Mouse (Mus musculus) kidney, embryonic 16.5 days (tissue): ENCODE results near the gene Rgp1. TPM values are rescaled to one million over a fixed set of nuclear protein-coding genes. Genes with fewer than 3 reads are reported as not detected.

Source experiments
- ATAC-seq: fragments of 200-750 bp; cut with Nextera tagmentation; 2 replicates; pipeline ENCODE4 v1.8.0; 2017; ENCODE audit warnings: moderate TSS enrichment; ENCODE audit not compliant: low FRiP score, low TSS enrichment
- H3K27ac ChIP-seq: fragments of 300-500 bp; sonication (generic); 2 replicates; pipeline ENCODE4 v1.5.1; 2014; ENCODE audit warnings: low read length
- H3K27me3 ChIP-seq: fragments of 300-500 bp; sonication (generic); 2 replicates; pipeline ENCODE4 v1.6.1; 2014; ENCODE audit warnings: low read length, control low read depth, mixed read lengths; ENCODE audit not compliant: insufficient read depth
- H3K36me3 ChIP-seq: fragments of 300-500 bp; sonication (generic); 2 replicates; pipeline ENCODE4 v1.6.1; 2014; ENCODE audit warnings: low read length, control low read depth, mixed read lengths; ENCODE audit not compliant: insufficient read depth
- H3K4me1 ChIP-seq: fragments of 300-500 bp; sonication (generic); 2 replicates; pipeline ENCODE4 v1.6.1; 2014; ENCODE audit warnings: low read length, control low read depth, mixed read lengths; ENCODE audit not compliant: insufficient read depth
- H3K4me2 ChIP-seq: fragments of 300-500 bp; sonication (generic); replicated peaks from 2 replicates; pipeline ENCODE4 v1.6.1; 2014; ENCODE audit warnings: low read depth, low read length
- H3K4me3 ChIP-seq: fragments of 300-500 bp; sonication (generic); 2 replicates; pipeline ENCODE4 v1.5.1; 2014; ENCODE audit warnings: mild to moderate bottlenecking, low read length
- H3K9ac ChIP-seq: fragments of 300-500 bp; sonication (generic); replicated peaks from 2 replicates; pipeline ENCODE4 v1.6.1; 2014; ENCODE audit warnings: low read length
- H3K9me3 ChIP-seq: fragments of 300-500 bp; sonication (generic); 2 replicates; pipeline ENCODE4 v1.6.1; 2016; ENCODE audit warnings: low read length, control low read depth
- WGBS: fragments of 180-500 bp; shearing (Covaris S2); extraction: QIAGEN DNeasy Blood & Tissue Kit; methylation state at CpG from one replicate; pipeline ENCODE4 v1.1.7; 2014; 5-methylcytosine and 5-hydroxymethylcytosine counted together
- microRNA-seq: library from miRNA; unstranded; fragments of <30 nt; microRNA quantifications from one replicate; pipeline ENCODE4, GENCODE M21; 2016
- polyA plus RNA-seq: library from polyadenylated mRNA; unstranded; fragments of >200 nt; fragmentation: Nextera tagmentation; extraction: Ambion mirVana; gene quantifications from 2 replicates; pipeline ENCODE4 v1.2.1, GENCODE M21; 2015

Gene Rgp1
- polyA plus RNA-seq, 1 experiment from 2014 or later, result 33.0 TPM

DNA sequence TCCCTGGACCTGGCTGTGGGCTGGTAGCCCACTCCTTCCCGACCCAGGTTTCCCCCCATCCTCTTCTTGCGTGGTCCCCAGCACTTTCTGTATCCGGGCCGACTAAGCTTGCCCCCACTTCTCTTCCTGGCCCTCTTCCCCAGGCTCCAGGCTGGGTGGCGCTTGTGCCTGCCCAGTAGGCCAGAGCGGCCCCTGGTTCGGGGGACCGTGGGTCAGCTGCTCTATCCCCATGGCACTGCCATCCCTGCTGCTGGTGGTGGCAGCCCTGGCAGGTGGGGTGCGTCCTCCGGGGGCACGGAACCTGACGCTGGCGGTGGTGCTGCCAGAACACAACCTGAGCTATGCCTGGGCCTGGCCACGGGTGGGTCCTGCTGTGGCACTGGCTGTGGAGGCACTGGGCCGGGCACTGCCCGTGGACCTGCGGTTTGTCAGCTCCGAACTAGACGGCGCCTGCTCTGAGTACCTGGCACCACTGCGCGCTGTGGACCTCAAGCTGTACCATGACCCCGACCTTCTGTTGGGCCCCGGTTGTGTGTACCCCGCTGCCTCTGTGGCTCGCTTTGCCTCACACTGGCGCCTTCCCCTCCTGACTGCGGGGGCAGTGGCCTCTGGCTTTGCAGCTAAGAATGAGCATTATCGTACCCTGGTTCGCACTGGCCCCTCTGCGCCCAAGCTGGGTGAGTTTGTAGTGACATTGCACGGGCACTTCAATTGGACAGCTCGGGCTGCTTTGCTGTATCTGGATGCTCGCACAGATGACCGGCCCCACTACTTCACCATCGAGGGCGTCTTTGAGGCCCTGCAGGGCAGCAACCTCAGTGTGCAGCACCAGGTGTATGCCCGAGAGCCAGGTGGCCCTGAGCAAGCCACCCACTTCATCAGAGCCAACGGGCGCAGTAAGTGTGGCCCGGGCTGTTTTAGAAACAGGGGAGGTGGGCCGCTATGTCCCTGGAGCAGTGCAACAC lies 53.7 kb downstream of the Rgp1 start:
- peak overlapping the region; percentile 84 for H3K9ac ChIP-seq
- no peaks in the 10 kb centered on the region for H3K36me3 ChIP-seq
- H3K27ac ChIP-seq, result peak overlapping the region; percentile 57; the same call in 1 of the 2 replicates
- no peaks in the 10 kb centered on the region for H3K27me3 ChIP-seq
- H3K4me3 ChIP-seq, result peak overlapping the region; percentile 67
- ATAC-seq, result peak; percentile 28; the same call in 1 of the 2 replicates
- H3K9me3 ChIP-seq, result no peaks in the 10 kb centered on the region
- peaks cover 22% of the 10 kb centered on the region for H3K4me1 ChIP-seq
- 43% methylated on average over 42 of the region's 42 CpGs for WGBS
- peak overlapping the region; percentile 91 for H3K4me2 ChIP-seq

DNA sequence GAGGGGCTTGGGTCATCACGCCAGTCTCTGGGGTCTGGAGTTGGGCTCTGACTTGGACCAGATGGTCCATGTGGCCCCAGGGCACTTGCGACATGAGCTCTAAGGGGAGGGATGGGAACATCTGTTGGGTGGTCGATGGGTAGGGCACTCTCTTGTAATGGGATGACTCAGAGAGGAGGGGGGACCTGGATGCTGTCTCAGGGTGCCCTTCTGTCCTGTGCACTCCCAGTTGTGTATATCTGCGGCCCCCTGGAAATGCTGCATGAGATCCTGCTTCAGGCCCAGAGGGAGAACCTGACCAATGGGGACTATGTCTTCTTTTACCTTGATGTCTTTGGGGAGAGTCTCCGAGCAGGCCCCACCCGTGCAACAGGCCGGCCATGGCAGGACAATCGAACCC lies 54.8 kb downstream of the Rgp1 start:
- Histone ChIP-seq H3K9me3 (no peaks in the 10 kb centered on the region), H3K4me1 (peaks cover 22% of the 10 kb centered on the region), H3K4me3 (no peak overlapping the region), H3K27me3 (no peaks in the 10 kb centered on the region), H3K27ac (no peak overlapping the region), H3K36me3 (no peaks in the 10 kb centered on the region), H3K4me2 (no peak overlapping the region), H3K9ac (no peak overlapping the region)
- ATAC-seq, result no peak
- WGBS, result 71% methylated on average over 8 of the region's 8 CpGs

DNA sequence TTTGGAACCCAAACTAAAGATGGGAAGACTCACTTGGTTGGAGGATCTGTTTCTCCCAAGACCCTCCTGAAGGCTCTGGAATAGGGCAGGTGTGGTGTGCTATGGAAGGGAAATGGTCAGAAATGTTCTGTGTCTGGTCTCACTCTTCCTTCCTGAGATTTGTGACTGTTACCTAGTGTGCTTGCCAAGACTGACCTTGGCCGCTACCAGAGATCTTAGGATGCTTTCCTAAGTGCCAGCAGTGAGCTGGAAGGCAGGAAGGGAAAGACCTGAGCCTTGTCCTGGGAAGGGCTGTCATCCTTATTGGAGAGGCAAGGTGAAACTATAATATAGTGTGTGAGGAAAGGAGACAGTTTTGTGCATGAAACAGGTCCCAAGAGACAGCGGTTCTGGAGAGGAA lies 55.2 kb downstream of the Rgp1 start:
- Histone ChIP-seq H3K27ac (no peak overlapping the region), H3K4me2 (no peak overlapping the region), H3K27me3 (no peaks in the 10 kb centered on the region), H3K36me3 (no peaks in the 10 kb centered on the region), H3K4me1 (peaks cover 22% of the 10 kb centered on the region), H3K9me3 (no peaks in the 10 kb centered on the region), H3K9ac (no peak overlapping the region), H3K4me3 (no peak overlapping the region)
- ATAC-seq, result no peak
- WGBS, result 94% methylated on average over 2 of the region's 2 CpGs

DNA sequence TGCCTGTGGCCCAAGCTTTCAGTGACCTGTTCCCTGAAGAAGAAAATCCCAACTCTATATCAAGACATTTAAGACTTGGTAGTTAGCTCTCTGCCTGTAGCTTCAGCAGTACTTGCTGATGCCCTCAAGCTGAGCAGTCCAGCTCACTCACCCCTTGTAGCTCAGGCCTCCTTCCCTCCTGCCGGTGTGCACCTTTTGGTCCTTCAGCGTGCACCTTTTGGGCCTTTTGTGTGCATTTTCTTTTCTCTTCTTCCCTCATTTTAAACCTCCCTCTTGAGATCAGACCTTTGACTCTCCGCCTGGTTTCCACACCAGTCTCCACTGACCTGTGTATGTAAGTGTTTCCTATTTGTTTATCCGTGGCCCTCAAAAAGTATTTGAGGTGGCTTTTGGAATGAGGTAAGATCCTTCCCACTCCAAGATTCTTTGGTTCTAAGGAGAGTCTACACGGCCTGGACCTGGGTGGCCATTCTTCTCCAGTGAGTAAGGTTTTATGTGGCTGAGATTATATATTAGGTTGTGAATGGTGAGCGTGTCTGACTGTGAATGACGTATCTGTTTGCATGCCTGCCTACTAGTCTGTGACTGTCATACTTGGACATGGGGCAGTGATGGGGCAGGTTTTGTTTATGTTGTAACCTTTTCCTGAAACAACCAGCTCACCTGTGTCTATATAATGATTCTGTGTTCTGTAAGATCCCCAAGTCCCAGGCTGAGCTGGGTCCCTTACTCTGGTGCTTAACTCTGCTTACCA lies 56.3 kb downstream of the Rgp1 start:
- Histone ChIP-seq H3K27ac (no peak overlapping the region), H3K27me3 (no peaks in the 10 kb centered on the region), H3K9me3 (no peaks in the 10 kb centered on the region), H3K4me1 (peaks cover 22% of the 10 kb centered on the region), H3K4me2 (no peak overlapping the region), H3K36me3 (no peaks in the 10 kb centered on the region), H3K4me3 (no peak overlapping the region), H3K9ac (no peak overlapping the region)
- no peak for ATAC-seq
- WGBS, result 80% methylated on average over 7 of the region's 7 CpGs

DNA sequence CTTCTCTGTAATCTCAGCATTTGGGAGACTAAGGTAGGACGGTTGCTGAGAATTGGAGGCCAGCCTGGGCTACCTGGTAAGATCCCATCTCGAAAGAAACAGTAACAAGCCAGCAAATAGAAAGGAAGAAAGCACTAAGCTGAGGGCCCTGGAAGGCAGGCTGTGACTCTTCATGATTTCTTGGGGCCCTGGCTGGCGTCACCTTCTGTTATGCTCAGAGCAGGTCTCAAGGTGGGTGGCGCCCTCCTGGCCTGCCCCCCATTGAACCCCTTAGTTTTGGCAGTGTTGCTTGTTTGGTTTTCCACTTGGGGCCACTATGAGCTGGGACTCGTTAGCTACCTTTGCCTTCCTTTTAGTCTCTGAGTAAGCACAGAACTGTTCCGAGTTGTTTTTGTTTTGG lies 58.2 kb downstream of the Rgp1 start:
- H3K27ac ChIP-seq, result no peak overlapping the region
- H3K36me3 ChIP-seq, result no peaks in the 10 kb centered on the region
- H3K4me1 ChIP-seq, result peaks cover 12% of the 10 kb centered on the region
- H3K27me3 ChIP-seq, result no peaks in the 10 kb centered on the region
- ATAC-seq, result no peak
- no peaks in the 10 kb centered on the region for H3K9me3 ChIP-seq
- H3K4me3 ChIP-seq, result no peak overlapping the region
- H3K9ac ChIP-seq, result no peak overlapping the region
- H3K4me2 ChIP-seq, result no peak overlapping the region
- 74% methylated on average over 6 of the region's 6 CpGs for WGBS

Small RNAs within 50 kb of the gene (microRNA-seq; reads per million reads assigned to microRNA genes)
- 0.47 reads per million for gene Gm25262

Other genes starting within 250 kb of the Rgp1 start
- 10.3 and 13.4 TPM in 2 replicates for gene Rusc2, start 196.7 kb upstream of the Rgp1 start, polyA plus RNA-seq
- 0.30 and 0.50 TPM in 2 replicates for gene Fam166b, start 149.6 kb upstream of the Rgp1 start, polyA plus RNA-seq
- gene Tesk1, start 136.8 kb upstream of the Rgp1 start, polyA plus RNA-seq, result 3.0 and 3.5 TPM in 2 replicates
- gene Cd72, start 124.1 kb upstream of the Rgp1 start, polyA plus RNA-seq, result 3.3 and 4.1 TPM in 2 replicates
- gene Sit1, start 95.0 kb upstream of the Rgp1 start, polyA plus RNA-seq, result not detected in 2 replicates
- gene Ccdc107, start 85.8 kb upstream of the Rgp1 start, polyA plus RNA-seq, result 73.5 and 89.4 TPM in 2 replicates
- gene Arhgef39, start 79.0 kb upstream of the Rgp1 start, polyA plus RNA-seq, result 45.3 and 47.7 TPM in 2 replicates
- gene Car9, start 71.7 kb upstream of the Rgp1 start, polyA plus RNA-seq, result 1.5 and 2.7 TPM in 2 replicates
- gene Tpm2, start 55.0 kb upstream of the Rgp1 start, polyA plus RNA-seq, result 233 and 312 TPM in 2 replicates
- 80.2 and 83.0 TPM in 2 replicates for gene Creb3, start 16.4 kb upstream of the Rgp1 start, polyA plus RNA-seq
- 66.5 and 69.1 TPM in 2 replicates for gene Tln1, start 16.0 kb upstream of the Rgp1 start, polyA plus RNA-seq
- gene Gba2, start 158 bp downstream of the Rgp1 start, polyA plus RNA-seq, result 25.8 and 26.3 TPM in 2 replicates
- gene Msmp, start 5.8 kb downstream of the Rgp1 start, polyA plus RNA-seq, result 0.89 and 3.1 TPM in 2 replicates
- 9.1 and 9.5 TPM in 2 replicates for gene Npr2, start 53.2 kb downstream of the Rgp1 start, polyA plus RNA-seq
- gene Spag8, start 74.9 kb downstream of the Rgp1 start, polyA plus RNA-seq, result 1.4 TPM in 2 replicates
- 125 and 134 TPM in 2 replicates for gene Hint2, start 77.8 kb downstream of the Rgp1 start, polyA plus RNA-seq
- 2.8 and 4.7 TPM in 2 replicates for gene Tmem8b, start 90.3 kb downstream of the Rgp1 start, polyA plus RNA-seq
- gene Fam221b, start 90.4 kb downstream of the Rgp1 start, polyA plus RNA-seq, result 1.6 and 3.2 TPM in 2 replicates
- gene Olfr70, start 122.1 kb downstream of the Rgp1 start, polyA plus RNA-seq, result not detected in 2 replicates
- not detected in 2 replicates for gene Olfr71, start 131.5 kb downstream of the Rgp1 start, polyA plus RNA-seq
- gene Hrct1, start 148.5 kb downstream of the Rgp1 start, polyA plus RNA-seq, result 1.1 and 1.3 TPM in 2 replicates
- gene Spaar, start 151.3 kb downstream of the Rgp1 start, polyA plus RNA-seq, result 0.17 and 0.20 TPM in 2 replicates
- gene Olfr159, start 192.3 kb downstream of the Rgp1 start, polyA plus RNA-seq, result not detected in 2 replicates
- not detected in 2 replicates for gene Olfr156, start 245.2 kb downstream of the Rgp1 start, polyA plus RNA-seq